Mouse (Mus musculus) cortical plate, adult 2 months (tissue): ENCODE results near the gene Plekha7.

Experiments
- CTCF ChIP-seq: fragments of 200-500 bp; IDR thresholded peaks from 2 replicates; pipeline ENCODE4 v1.5.1; 2011; ENCODE audit warnings: mild to moderate bottlenecking, control low read depth, low read length; ENCODE audit not compliant: insufficient read depth; ENCODE audit errors: extremely low read depth
- POLR2A ChIP-seq: fragments of 200-500 bp; IDR thresholded peaks from 2 replicates; pipeline ENCODE4 v1.6.1; 2011; ENCODE audit warnings: mild to moderate bottlenecking, low read length, control low read depth; ENCODE audit not compliant: insufficient read depth; ENCODE audit errors: extremely low read depth

GRCm38 (mm10) chr7:116134413-116135292 lies 173.5 kb downstream of the Plekha7 start:
- TF ChIP-seq CTCF (no peak), POLR2A (no peak)
